Mouse (Mus musculus): Measurements from ENCODE around the gene Sorcs2. TPM values are rescaled to one million over a fixed set of nuclear protein-coding genes. Genes with fewer than 3 reads are reported as not detected.

Sorcs2 gene
- polyA plus RNA-seq, 1 experiment = 2.5 TPM

- Histone ChIP-seq H3K4me3 (replicated peaks; ENCODE audit: control insufficient read depth, low read depth, low read length) (no peak overlapping the region), H3K4me1 (ENCODE audit: control insufficient read depth, insufficient read depth, low read length) (no peaks in the 10 kb centered on the region), H3K27ac (ENCODE audit: control insufficient read depth, insufficient read depth, low read depth, low read length, poor library complexity) (no peak overlapping the region)
- 93% methylated on average over 4 of the region's 4 CpGs for WGBS
- TF ChIP-seq POLR2A (IDR thresholded peaks at IDR 0.05; ENCODE audit: borderline replicate concordance, control insufficient read depth, low read depth, low read length) (no peak), CTCF (IDR thresholded peaks at IDR 0.05; ENCODE audit: control insufficient read depth, insufficient read depth, low read length) (no peak)
These were observed 177.8 kb downstream of the Sorcs2 start for GRCm38 (mm10) chr5:36220105-36220504.

- no peak overlapping the region for H3K4me3 ChIP-seq (replicated peaks; ENCODE audit: control insufficient read depth, low read depth, low read length)
- 73% methylated on average over 10 of the region's 10 CpGs for WGBS
- no peak for TF ChIP-seq CTCF (IDR thresholded peaks at IDR 0.05; ENCODE audit: control insufficient read depth, insufficient read depth, low read length)
- no peak for TF ChIP-seq POLR2A (IDR thresholded peaks at IDR 0.05; ENCODE audit: borderline replicate concordance, control insufficient read depth, low read depth, low read length)
- no peaks in the 10 kb centered on the region for H3K4me1 ChIP-seq (ENCODE audit: control insufficient read depth, insufficient read depth, low read length)
- H3K27ac ChIP-seq (ENCODE audit: control insufficient read depth, insufficient read depth, low read depth, low read length, poor library complexity) = no peak overlapping the region
These were observed 184.6 kb downstream of the Sorcs2 start for GRCm38 (mm10) chr5:36213310-36213709.

GRCm38 (mm10) chr5:36208803-36209202 is 189.1 kb downstream of the Sorcs2 start:
- no peaks in the 10 kb centered on the region for H3K4me1 ChIP-seq (ENCODE audit: control insufficient read depth, insufficient read depth, low read length)
- no peak overlapping the region for H3K27ac ChIP-seq (ENCODE audit: control insufficient read depth, insufficient read depth, low read depth, low read length, poor library complexity)
- TF ChIP-seq POLR2A (IDR thresholded peaks at IDR 0.05; ENCODE audit: borderline replicate concordance, control insufficient read depth, low read depth, low read length) (no peak), CTCF (IDR thresholded peaks at IDR 0.05; ENCODE audit: control insufficient read depth, insufficient read depth, low read length) (no peak)
- no peak overlapping the region for H3K4me3 ChIP-seq (replicated peaks; ENCODE audit: control insufficient read depth, low read depth, low read length)
- WGBS = 64% methylated on average over 3 of the region's 3 CpGs

GRCm38 (mm10) chr5:36205397-36205796 is 192.5 kb downstream of the Sorcs2 start:
- no peak overlapping the region for H3K4me3 ChIP-seq (replicated peaks; ENCODE audit: control insufficient read depth, low read depth, low read length)
- no peak overlapping the region for H3K27ac ChIP-seq (ENCODE audit: control insufficient read depth, insufficient read depth, low read depth, low read length, poor library complexity)
- no peaks in the 10 kb centered on the region for H3K4me1 ChIP-seq (ENCODE audit: control insufficient read depth, insufficient read depth, low read length)
- 74% methylated on average over 11 of the region's 11 CpGs for WGBS
- TF ChIP-seq CTCF (IDR thresholded peaks at IDR 0.05; ENCODE audit: control insufficient read depth, insufficient read depth, low read length) (no peak), POLR2A (IDR thresholded peaks at IDR 0.05; ENCODE audit: borderline replicate concordance, control insufficient read depth, low read depth, low read length) (no peak)

- no peak for TF ChIP-seq CTCF (IDR thresholded peaks at IDR 0.05; ENCODE audit: control insufficient read depth, insufficient read depth, low read length)
- no peak for TF ChIP-seq POLR2A (IDR thresholded peaks at IDR 0.05; ENCODE audit: borderline replicate concordance, control insufficient read depth, low read depth, low read length)
- WGBS = 82% methylated on average over 10 of the region's 10 CpGs
- Histone ChIP-seq H3K4me3 (replicated peaks; ENCODE audit: control insufficient read depth, low read depth, low read length) (no peak within 1 kb of the TSS), H3K4me1 (ENCODE audit: control insufficient read depth, insufficient read depth, low read length) (no peaks in the 10 kb centered on the region), H3K27ac (ENCODE audit: control insufficient read depth, insufficient read depth, low read depth, low read length, poor library complexity) (no peak within 1 kb of the TSS)
These were observed 194.0 kb downstream of the Sorcs2 start, which contains the start of gene Psapl1 for GRCm38 (mm10) chr5:36203916-36204315. TSS of gene Psapl1 (plus strand) at chr5:36204021.

GRCm38 (mm10) chr5:36203421-36203820 is 194.5 kb downstream of the Sorcs2 start:
- WGBS = 75% methylated on average over 5 of the region's 5 CpGs
- Histone ChIP-seq H3K27ac (ENCODE audit: control insufficient read depth, insufficient read depth, low read depth, low read length, poor library complexity) (no peak overlapping the region), H3K4me3 (replicated peaks; ENCODE audit: control insufficient read depth, low read depth, low read length) (no peak overlapping the region), H3K4me1 (ENCODE audit: control insufficient read depth, insufficient read depth, low read length) (no peaks in the 10 kb centered on the region)
- TF ChIP-seq CTCF (IDR thresholded peaks at IDR 0.05; ENCODE audit: control insufficient read depth, insufficient read depth, low read length) (no peak), POLR2A (IDR thresholded peaks at IDR 0.05; ENCODE audit: borderline replicate concordance, control insufficient read depth, low read depth, low read length) (no peak)

GRCm38 (mm10) chr5:36202781-36203180 is 195.2 kb downstream of the Sorcs2 start:
- TF ChIP-seq CTCF (IDR thresholded peaks at IDR 0.05; ENCODE audit: control insufficient read depth, insufficient read depth, low read length) = no peak
- TF ChIP-seq POLR2A (IDR thresholded peaks at IDR 0.05; ENCODE audit: borderline replicate concordance, control insufficient read depth, low read depth, low read length) = no peak
- no peaks in the 10 kb centered on the region for H3K4me1 ChIP-seq (ENCODE audit: control insufficient read depth, insufficient read depth, low read length)
- H3K27ac ChIP-seq (ENCODE audit: control insufficient read depth, insufficient read depth, low read depth, low read length, poor library complexity) = no peak overlapping the region
- 74% methylated on average over 5 of the region's 5 CpGs for WGBS
- no peak overlapping the region for H3K4me3 ChIP-seq (replicated peaks; ENCODE audit: control insufficient read depth, low read depth, low read length)

- H3K4me1 ChIP-seq (ENCODE audit: control insufficient read depth, insufficient read depth, low read length) = no peaks in the 10 kb centered on the region
- WGBS = 55% methylated on average over 1 of the region's 1 CpGs
- no peak overlapping the region for H3K27ac ChIP-seq (ENCODE audit: control insufficient read depth, insufficient read depth, low read depth, low read length, poor library complexity)
- TF ChIP-seq POLR2A (IDR thresholded peaks at IDR 0.05; ENCODE audit: borderline replicate concordance, control insufficient read depth, low read depth, low read length) (no peak), CTCF (IDR thresholded peaks at IDR 0.05; ENCODE audit: control insufficient read depth, insufficient read depth, low read length) (no peak)
- no peak overlapping the region for H3K4me3 ChIP-seq (replicated peaks; ENCODE audit: control insufficient read depth, low read depth, low read length)
These were observed 198.4 kb downstream of the Sorcs2 start for GRCm38 (mm10) chr5:36199519-36199918.

- 47% methylated on average over 4 of the region's 4 CpGs for WGBS
- Histone ChIP-seq H3K27ac (ENCODE audit: control insufficient read depth, insufficient read depth, low read depth, low read length, poor library complexity) (no peak overlapping the region), H3K4me3 (replicated peaks; ENCODE audit: control insufficient read depth, low read depth, low read length) (no peak overlapping the region), H3K4me1 (ENCODE audit: control insufficient read depth, insufficient read depth, low read length) (no peaks in the 10 kb centered on the region)
- TF ChIP-seq CTCF (IDR thresholded peaks at IDR 0.05; ENCODE audit: control insufficient read depth, insufficient read depth, low read length) = no peak
- TF ChIP-seq POLR2A (IDR thresholded peaks at IDR 0.05; ENCODE audit: borderline replicate concordance, control insufficient read depth, low read depth, low read length) = no peak
These were observed 202.5 kb downstream of the Sorcs2 start for GRCm38 (mm10) chr5:36195436-36195835.
